Mouse (Mus musculus) brain, adult 2 months (tissue): Measurements from ENCODE around the gene Mn1.

Experiments
- DNase-seq: peaks from one replicate; pipeline ENCODE4 v3.0.0; 2011; ENCODE audit warnings: low read depth, low spot score

Mn1 gene

GRCm38 (mm10) chr5:111431007-111431730 is 14.0 kb downstream of the Mn1 start:
- DNase-seq = peak; percentile 42

GRCm38 (mm10) chr5:111432842-111433241 is 15.7 kb downstream of the Mn1 start:
- no peak for DNase-seq

- peak; percentile 40 for DNase-seq
These were observed 17.2 kb downstream of the Mn1 start for GRCm38 (mm10) chr5:111434342-111434842.

- no peak for DNase-seq
These were observed 19.1 kb downstream of the Mn1 start for GRCm38 (mm10) chr5:111436260-111436659.

DNA sequence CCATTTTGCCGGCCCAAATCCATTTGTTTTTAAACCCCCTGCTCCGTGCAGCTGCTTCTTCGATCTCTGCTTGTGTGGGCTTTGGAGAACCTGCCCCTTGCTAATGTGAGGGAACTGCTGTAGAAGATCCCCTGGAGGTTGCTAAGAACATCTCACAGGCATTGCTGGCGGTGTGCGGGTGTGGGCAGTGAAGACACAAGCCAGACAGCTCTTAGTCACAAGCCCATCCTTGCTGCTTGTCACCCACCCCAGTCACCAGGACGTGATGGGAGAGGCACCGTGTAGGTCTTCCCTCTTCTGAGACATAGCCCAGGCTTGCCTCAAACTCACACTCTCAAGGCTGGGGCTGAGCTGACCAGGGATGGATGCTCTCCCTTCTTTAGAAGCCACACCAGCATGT is 20.0 kb downstream of the Mn1 start:
- DNase-seq = peak; percentile 84

- no peak for DNase-seq
These were observed 21.2 kb downstream of the Mn1 start for GRCm38 (mm10) chr5:111438336-111438735.

- no peak for DNase-seq
These were observed 21.7 kb downstream of the Mn1 start for GRCm38 (mm10) chr5:111438821-111439220.

DNA sequence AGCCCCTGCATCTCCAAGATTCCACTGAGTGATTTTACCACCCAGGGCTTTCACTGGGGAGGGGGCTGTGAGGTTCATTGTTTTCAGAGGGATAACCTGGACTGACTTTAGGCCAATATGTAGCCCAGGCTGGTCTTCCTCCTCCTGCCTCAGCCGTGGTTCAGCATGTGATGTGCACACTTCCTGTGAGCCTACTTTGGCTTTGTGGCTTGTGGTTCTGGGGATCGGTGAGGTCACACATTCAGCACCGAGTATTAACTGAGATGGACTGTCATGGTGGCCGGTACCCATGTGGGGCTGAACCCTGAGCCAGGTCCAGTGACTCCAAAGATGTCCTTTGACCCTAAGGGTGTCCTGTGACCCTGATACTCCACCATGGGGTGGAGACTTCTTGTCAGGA is 23.1 kb downstream of the Mn1 start:
- no peak for DNase-seq

DNA sequence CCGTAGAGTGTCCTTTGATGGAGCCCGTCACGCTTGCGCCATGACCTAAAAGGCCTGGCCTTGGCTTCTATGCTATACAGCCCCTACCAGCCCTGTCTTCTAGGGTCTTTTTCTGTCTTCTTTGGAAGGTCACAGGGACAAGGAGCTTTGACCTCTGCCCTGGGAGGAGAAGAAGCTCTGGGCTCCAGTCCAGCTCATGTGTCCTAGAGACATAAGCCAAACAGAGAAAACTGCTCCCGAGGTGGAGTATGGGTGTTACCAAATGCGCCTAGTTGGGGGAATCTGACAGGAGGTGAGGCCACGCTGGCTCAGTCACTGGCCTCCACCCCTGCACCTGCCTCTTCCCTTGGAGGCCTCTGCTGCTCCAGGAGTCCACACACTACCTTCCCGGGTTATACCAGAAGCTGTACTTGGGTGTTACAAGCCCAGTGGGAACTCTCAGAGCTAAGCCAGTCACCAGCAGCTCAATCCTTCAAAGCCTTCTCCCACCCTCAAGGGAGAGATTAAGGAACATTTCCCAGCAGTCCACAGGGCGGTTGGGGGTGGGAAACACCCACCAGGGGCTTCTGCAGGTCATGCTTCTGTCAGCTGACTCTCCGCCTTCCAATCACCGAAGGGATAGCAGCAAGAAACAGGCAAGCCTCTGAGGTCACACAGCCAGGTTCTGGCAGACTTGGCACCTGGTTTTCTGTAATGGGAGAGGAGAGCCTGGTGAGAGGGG is 25.1 kb downstream of the Mn1 start:
- peak; percentile 56 for DNase-seq

DNA sequence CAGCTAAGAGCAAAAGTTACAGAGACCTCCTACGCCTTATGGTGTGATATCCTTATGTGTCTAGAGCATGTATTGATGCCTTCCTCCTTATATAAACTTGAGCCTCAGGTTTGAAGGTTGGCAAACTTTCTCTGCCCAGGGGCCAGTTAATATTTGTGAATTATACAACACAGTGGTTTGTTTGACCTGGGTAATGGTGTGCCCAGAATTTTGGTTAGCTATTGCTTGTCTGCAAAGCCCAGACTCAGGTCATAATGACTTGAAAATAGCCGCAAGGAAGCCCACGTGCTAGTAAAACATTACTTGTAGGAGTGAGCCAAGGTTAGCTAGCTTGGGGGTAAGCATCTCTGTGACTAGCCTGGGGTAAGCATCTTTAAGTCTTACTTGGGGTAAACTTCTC is 26.5 kb downstream of the Mn1 start:
- DNase-seq = no peak

DNA sequence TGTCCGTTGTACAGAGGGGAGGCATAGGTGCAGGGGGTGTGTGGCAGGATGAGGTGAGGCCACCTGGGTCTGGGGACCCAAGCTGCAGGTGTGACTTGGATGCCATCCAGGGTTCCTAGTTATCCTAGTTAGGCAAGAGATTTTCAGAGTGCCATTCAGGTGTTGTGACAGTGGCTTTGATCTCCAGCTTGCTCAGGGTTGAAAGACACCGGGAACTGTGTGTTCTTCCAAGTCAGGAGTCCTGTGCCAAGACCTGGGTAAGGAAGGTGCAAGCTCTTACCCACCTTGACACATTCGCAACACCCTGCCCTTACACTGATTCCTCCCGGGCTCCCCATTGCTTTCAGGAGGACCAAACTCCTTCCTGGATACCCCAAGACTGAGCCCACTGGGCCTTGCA is 27.2 kb downstream of the Mn1 start:
- DNase-seq = no peak

- DNase-seq = no peak
These were observed 29.5 kb downstream of the Mn1 start for GRCm38 (mm10) chr5:111446652-111447051.

- DNase-seq = peak; percentile 85
These were observed 32.5 kb downstream of the Mn1 start for GRCm38 (mm10) chr5:111449700-111450099.

- DNase-seq = no peak
These were observed 37.1 kb downstream of the Mn1 start for GRCm38 (mm10) chr5:111454240-111454639.

DNA sequence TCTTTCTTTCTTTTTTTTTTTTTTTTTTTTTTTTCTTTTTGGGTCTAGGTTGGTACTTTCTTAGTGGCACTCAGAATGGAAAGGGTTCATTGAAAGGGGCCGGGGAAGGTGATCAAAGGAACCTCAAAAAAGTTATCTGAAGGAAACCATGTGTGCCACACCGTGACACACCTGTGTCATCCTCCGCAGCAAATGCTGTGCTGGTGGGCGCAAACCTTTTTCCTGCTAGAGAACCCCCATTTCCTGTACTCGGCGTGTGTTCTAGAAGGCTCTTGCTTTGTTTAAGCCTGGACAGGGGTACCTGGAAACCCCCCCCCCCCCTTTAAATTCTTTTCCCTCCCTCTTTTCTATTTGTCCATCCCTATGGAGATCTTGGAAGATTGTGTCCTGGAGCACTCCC is 37.7 kb downstream of the Mn1 start:
- no peak for DNase-seq

DNA sequence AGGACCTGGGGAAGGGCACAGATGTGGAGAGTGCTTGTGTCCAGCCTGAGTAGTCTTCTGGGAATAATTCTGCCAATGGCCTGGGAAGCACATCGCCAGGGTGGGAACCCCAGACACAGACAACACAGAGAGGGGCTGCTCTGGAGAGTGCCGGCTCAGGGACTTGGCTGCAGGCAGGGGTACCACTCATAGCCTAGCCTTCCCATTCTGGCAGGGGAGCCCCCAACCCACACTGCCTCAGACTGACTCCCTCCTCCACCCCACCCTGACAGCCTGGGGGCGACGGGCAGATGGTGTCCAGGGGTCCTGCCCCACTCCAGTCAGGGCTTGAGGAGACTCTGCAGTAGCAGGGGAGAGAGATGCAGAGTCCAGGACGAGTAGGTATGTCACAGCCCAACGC is 41.5 kb downstream of the Mn1 start:
- no peak for DNase-seq

DNA sequence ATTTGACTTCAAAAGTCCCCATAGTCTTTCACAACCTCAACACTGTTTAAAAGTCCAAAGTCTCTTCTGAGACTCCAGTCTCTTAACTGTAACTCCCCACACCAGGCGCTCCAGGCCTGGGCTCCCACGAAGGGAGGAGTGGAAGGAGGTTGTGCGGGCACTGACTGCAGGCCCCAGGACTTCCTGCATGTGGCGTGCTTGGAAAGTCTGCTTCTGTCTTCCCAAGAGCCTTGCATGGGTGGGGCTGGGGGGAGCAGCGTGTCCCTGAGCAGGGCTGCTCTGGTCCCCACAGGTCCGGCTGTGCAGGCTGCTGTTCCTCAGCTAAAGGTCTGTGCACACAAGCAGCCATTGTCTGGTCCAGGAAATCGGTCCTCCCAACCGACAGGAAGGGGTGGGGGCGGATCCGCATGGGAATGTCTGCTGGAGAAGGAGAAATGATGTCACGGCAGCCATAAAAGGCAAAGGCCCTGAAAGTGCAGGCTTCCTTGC is 48.7 kb downstream of the Mn1 start:
- peak; percentile 68 for DNase-seq

DNA sequence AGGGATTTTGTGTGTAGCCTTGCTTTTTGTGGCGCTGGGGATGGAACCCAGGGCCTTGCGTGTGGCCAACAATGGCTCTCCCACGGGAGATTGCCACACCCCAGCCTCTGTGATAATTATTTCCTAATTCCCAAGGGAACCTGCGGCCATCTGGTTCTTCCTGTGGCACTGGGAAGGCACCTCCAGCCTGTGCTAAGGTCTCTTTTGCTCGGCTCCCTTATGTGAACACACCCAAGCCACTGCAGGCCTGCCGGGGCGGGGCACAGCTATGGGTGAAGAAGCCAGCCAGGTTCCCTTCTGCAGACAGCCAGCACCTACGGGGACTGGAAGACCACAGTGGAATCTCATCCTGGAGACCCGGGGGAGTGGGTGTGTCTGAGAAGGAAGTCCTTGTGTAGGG is 49.3 kb downstream of the Mn1 start:
- no peak for DNase-seq

DNA sequence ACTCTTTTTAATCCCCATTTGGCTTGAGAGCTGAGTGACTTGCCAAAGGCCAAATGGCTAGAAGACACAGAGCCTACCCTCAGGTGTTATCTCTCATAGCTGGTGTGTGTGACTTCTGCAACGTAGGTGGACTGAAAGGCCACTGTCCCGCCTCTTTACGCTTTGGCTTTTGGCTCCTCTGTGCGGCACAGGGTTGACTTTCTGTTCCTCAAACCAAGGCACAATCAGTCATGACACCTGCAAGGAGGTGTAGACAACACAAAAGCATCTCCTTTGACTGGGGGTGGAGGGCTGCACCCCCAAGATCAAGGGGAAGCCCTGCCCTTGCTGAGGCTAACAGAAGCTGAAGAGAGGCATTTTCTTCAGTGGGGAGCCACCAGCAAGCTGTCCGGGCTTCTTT is 50.5 kb downstream of the Mn1 start:
- DNase-seq = no peak

GRCm38 (mm10) chr5:111469195-111469882 is 52.2 kb downstream of the Mn1 start:
- DNase-seq = no peak

DNA sequence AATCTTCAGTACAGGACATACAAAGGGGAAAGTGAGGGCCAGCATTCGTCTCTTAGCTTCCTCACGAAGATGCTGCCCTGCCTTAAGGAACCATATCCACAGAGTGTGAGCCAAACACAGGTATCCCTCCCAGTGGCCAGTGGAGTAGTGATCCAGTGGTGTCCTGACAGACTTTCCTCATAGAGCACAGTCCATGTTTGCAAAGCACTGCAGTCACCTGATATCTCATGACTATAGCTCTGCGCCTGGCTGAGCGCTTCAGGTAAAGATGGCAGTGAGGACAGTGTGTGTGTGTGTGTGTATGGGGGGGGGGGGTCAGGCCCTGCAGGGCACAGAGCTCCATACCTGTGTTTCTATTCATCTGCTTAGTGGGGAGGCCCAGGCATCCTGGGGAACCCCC is 53.7 kb downstream of the Mn1 start:
- DNase-seq = no peak

- DNase-seq = peak; percentile 93
These were observed 56.3 kb downstream of the Mn1 start for GRCm38 (mm10) chr5:111473425-111473824.
